Mouse (Mus musculus): ENCODE results near the gene Fuca2. TPM values are rescaled to one million over a fixed set of nuclear protein-coding genes. Genes with fewer than 3 reads are reported as not detected.

Fuca2 gene
- polyA plus RNA-seq, 1 experiment from 2014 or later, result 25.6 TPM

GRCm38 (mm10) chr10:13552646-13553497, 53.5 kb downstream of the Fuca2 start, which contains the start of the genes Adat2 and Pex3:
Gene Adat2 (plus strand): TSS chr10:13552894.
Gene Pex3 (minus strand): TSS chr10:13553142.
- under 1% methylated on average over 51 of the region's 51 CpGs for WGBS

GRCm38 (mm10) chr10:13553498-13553985, 54.2 kb downstream of the Fuca2 start:
- DNase-seq (ENCODE audit: low spot score) (no peak), ATAC-seq (peak; percentile 21)
- 0 out of 2 replicates have a peak, but pooled peaks cover 2% of the 10 kb centered on the region for H3K36me3 ChIP-seq (ENCODE audit: control insufficient read depth, insufficient read depth, low read length)
- peak overlapping the region; percentile 63 for H3K4me3 ChIP-seq (ENCODE audit: low read depth, low read length)
- WGBS, result 29% methylated on average over 10 of the region's 10 CpGs
- H3K27me3 ChIP-seq (replicated peaks; ENCODE audit: control insufficient read depth, insufficient read depth, low read length), result no peaks in the 10 kb centered on the region
- H3K9ac ChIP-seq (ENCODE audit: low read length), result peak overlapping the region; percentile 77
- H3K4me2 ChIP-seq (ENCODE audit: low read length), result peak overlapping the region; percentile 68
- peaks cover 9% of the 10 kb centered on the region for H3K4me1 ChIP-seq (ENCODE audit: control insufficient read depth, insufficient read depth, low read length)
- no peak overlapping the region for H3K27ac ChIP-seq (ENCODE audit: low read depth, low read length)
- H3K9me3 ChIP-seq (replicated peaks; ENCODE audit: control insufficient read depth, low read length), result no peaks in the 10 kb centered on the region

More at GRCm38 (mm10) chr10:13552646-13553497, 53.5 kb downstream of the Fuca2 start, which contains the start of the genes Adat2 and Pex3:
- Histone ChIP-seq H3K9ac (ENCODE audit: low read length) (peak within 1 kb of the TSS; percentile 77), H3K36me3 (ENCODE audit: control insufficient read depth, insufficient read depth, low read length) (0 out of 2 replicates have a peak, but pooled peaks cover 2% of the 10 kb centered on the region), H3K4me2 (ENCODE audit: low read length) (peak within 1 kb of the TSS; percentile 68), H3K4me1 (ENCODE audit: control insufficient read depth, insufficient read depth, low read length) (peaks cover 9% of the 10 kb centered on the region), H3K4me3 (ENCODE audit: low read depth, low read length) (peak within 1 kb of the TSS; percentile 63), H3K9me3 (replicated peaks; ENCODE audit: control insufficient read depth, low read length) (no peaks in the 10 kb centered on the region), H3K27me3 (replicated peaks; ENCODE audit: control insufficient read depth, insufficient read depth, low read length) (no peaks in the 10 kb centered on the region), H3K27ac (ENCODE audit: low read depth, low read length) (peak within 1 kb of the TSS; percentile 65; the same call in 1 of the 2 replicates)
- ATAC-seq (peak; percentile 97), DNase-seq (ENCODE audit: low spot score) (peak; percentile 91)

DNA sequence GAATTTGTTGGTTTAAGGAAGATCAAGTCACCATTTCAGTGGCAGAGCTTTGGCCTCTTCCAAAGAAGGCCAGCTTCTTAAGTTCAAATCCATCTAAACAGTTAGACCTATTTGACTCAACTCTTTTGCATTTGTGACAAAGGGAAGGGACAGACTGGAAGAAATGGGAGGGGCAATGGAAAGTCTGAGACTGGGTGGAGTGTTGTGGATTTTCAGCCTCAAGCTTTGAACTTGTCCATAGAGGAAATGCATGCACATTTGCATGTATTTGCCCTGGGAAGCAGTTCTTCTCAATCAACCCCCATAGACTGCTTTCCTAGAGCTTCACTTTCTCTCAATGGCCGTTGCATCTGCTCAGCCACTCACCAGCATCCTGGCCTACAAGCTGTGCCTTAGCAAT, 55.0 kb downstream of the Fuca2 start:
- H3K27me3 ChIP-seq (replicated peaks; ENCODE audit: control insufficient read depth, insufficient read depth, low read length), result no peaks in the 10 kb centered on the region
- WGBS, result 77% methylated on average over 1 of the region's 1 CpGs
- H3K4me3 ChIP-seq (ENCODE audit: low read depth, low read length), result no peak overlapping the region
- DNase-seq (ENCODE audit: low spot score) (no peak), ATAC-seq (no peak)
- no peaks in the 10 kb centered on the region for H3K9me3 ChIP-seq (replicated peaks; ENCODE audit: control insufficient read depth, low read length)
- H3K9ac ChIP-seq (ENCODE audit: low read length), result no peak overlapping the region
- H3K4me1 ChIP-seq (ENCODE audit: control insufficient read depth, insufficient read depth, low read length), result peaks cover 9% of the 10 kb centered on the region
- H3K36me3 ChIP-seq (ENCODE audit: control insufficient read depth, insufficient read depth, low read length), result no peaks in the 10 kb centered on the region
- no peak overlapping the region for H3K4me2 ChIP-seq (ENCODE audit: low read length)
- H3K27ac ChIP-seq (ENCODE audit: low read depth, low read length), result no peak overlapping the region

DNA sequence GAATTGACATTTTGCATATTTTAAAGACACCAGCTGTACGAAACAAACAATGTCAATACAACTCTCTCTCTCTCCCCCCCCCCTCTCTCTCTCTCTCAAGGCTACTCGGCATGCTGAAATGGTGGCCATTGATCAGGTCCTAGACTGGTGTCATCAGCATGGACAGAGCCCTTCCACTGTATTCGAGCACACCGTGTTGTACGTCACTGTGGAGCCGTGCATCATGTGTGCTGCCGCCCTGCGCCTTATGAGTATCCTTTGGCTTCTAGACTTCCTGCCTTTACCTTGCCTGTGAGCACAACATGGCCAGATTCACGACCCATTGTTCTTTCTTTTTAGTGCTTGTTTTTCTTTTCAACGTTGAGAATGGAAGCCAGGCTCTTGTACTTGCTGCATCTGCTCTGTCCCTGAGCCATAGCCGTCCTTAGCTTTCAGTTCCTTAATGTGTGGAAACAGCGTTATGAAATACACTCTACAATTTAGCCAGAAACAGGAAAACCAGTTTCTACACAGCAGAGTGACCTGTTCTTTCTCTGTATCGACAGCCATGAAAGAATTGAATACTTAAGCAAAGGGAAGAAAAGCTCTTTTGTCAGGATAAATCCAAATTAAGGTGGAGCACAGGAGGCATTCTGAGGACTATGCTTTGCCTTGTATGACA, 60.8 kb downstream of the Fuca2 start:
- no peak overlapping the region for H3K9ac ChIP-seq (ENCODE audit: low read length)
- H3K4me1 ChIP-seq (ENCODE audit: control insufficient read depth, insufficient read depth, low read length), result no peaks in the 10 kb centered on the region
- no peaks in the 10 kb centered on the region for H3K27me3 ChIP-seq (replicated peaks; ENCODE audit: control insufficient read depth, insufficient read depth, low read length)
- ATAC-seq (no peak), DNase-seq (ENCODE audit: low spot score) (no peak)
- no peak overlapping the region for H3K4me3 ChIP-seq (ENCODE audit: low read depth, low read length)
- peaks cover 18% of the 10 kb centered on the region; the same call in 1 of the 2 replicates for H3K36me3 ChIP-seq (ENCODE audit: control insufficient read depth, insufficient read depth, low read length)
- 90% methylated on average over 13 of the region's 13 CpGs for WGBS
- no peak overlapping the region for H3K27ac ChIP-seq (ENCODE audit: low read depth, low read length)
- H3K4me2 ChIP-seq (ENCODE audit: low read length), result no peak overlapping the region
- H3K9me3 ChIP-seq (replicated peaks; ENCODE audit: control insufficient read depth, low read length), result no peaks in the 10 kb centered on the region

- ATAC-seq (peak; percentile 87), DNase-seq (ENCODE audit: low spot score) (peak; percentile 83)
- Histone ChIP-seq H3K4me3 (ENCODE audit: low read depth, low read length) (no peak overlapping the region), H3K9me3 (replicated peaks; ENCODE audit: control insufficient read depth, low read length) (no peaks in the 10 kb centered on the region), H3K4me2 (ENCODE audit: low read length) (peak overlapping the region; percentile 26), H3K9ac (ENCODE audit: low read length) (no peak overlapping the region), H3K27me3 (replicated peaks; ENCODE audit: control insufficient read depth, insufficient read depth, low read length) (peaks cover 4% of the 10 kb centered on the region; the same call in 1 of the 2 replicates), H3K4me1 (ENCODE audit: control insufficient read depth, insufficient read depth, low read length) (peaks cover 2% of the 10 kb centered on the region; the same call in 1 of the 2 replicates), H3K36me3 (ENCODE audit: control insufficient read depth, insufficient read depth, low read length) (peaks cover 18% of the 10 kb centered on the region; the same call in 1 of the 2 replicates), H3K27ac (ENCODE audit: low read depth, low read length) (no peak overlapping the region)
- WGBS, result 28% methylated on average over 24 of the region's 24 CpGs
Measured at GRCm38 (mm10) chr10:13564364-13565079, 65.2 kb downstream of the Fuca2 start.

GRCm38 (mm10) chr10:13565080-13565448, 65.7 kb downstream of the Fuca2 start:
- WGBS, result 68% methylated on average over 8 of the region's 8 CpGs
- H3K4me3 ChIP-seq (ENCODE audit: low read depth, low read length), result no peak overlapping the region
- H3K27ac ChIP-seq (ENCODE audit: low read depth, low read length), result no peak overlapping the region
- ATAC-seq (no peak), DNase-seq (ENCODE audit: low spot score) (no peak)
- H3K27me3 ChIP-seq (replicated peaks; ENCODE audit: control insufficient read depth, insufficient read depth, low read length), result peaks cover 4% of the 10 kb centered on the region; the same call in 1 of the 2 replicates
- no peak overlapping the region for H3K9ac ChIP-seq (ENCODE audit: low read length)
- H3K4me2 ChIP-seq (ENCODE audit: low read length), result peak overlapping the region; percentile 26
- H3K4me1 ChIP-seq (ENCODE audit: control insufficient read depth, insufficient read depth, low read length), result peaks cover 2% of the 10 kb centered on the region; the same call in 1 of the 2 replicates
- no peaks in the 10 kb centered on the region for H3K9me3 ChIP-seq (replicated peaks; ENCODE audit: control insufficient read depth, low read length)
- peaks cover 18% of the 10 kb centered on the region; the same call in 1 of the 2 replicates for H3K36me3 ChIP-seq (ENCODE audit: control insufficient read depth, insufficient read depth, low read length)

GRCm38 (mm10) chr10:13566393-13566792, 67.1 kb downstream of the Fuca2 start:
- Histone ChIP-seq H3K27ac (ENCODE audit: low read depth, low read length) (no peak overlapping the region), H3K4me3 (ENCODE audit: low read depth, low read length) (no peak overlapping the region), H3K4me2 (ENCODE audit: low read length) (no peak overlapping the region), H3K27me3 (replicated peaks; ENCODE audit: control insufficient read depth, insufficient read depth, low read length) (peaks cover 4% of the 10 kb centered on the region; the same call in 1 of the 2 replicates), H3K36me3 (ENCODE audit: control insufficient read depth, insufficient read depth, low read length) (0 out of 2 replicates have a peak, but pooled peaks cover 11% of the 10 kb centered on the region), H3K9me3 (replicated peaks; ENCODE audit: control insufficient read depth, low read length) (no peaks in the 10 kb centered on the region), H3K9ac (ENCODE audit: low read length) (no peak overlapping the region), H3K4me1 (ENCODE audit: control insufficient read depth, insufficient read depth, low read length) (peaks cover 2% of the 10 kb centered on the region)
- WGBS, result 74% methylated on average over 13 of the region's 13 CpGs
- DNase-seq (ENCODE audit: low spot score), result no peak
- no peak for ATAC-seq
